Mouse (Mus musculus) embryonic facial prominence, embryonic 14.5 days (tissue): Measurements from ENCODE around the gene Prkar2a. TPM values are rescaled to one million over a fixed set of nuclear protein-coding genes. Genes with fewer than 3 reads are reported as not detected.

ENCODE experiments used
- ATAC-seq: fragments of 200-750 bp; cut with Nextera tagmentation; 2 replicates; pipeline ENCODE4 v1.8.0; 2017; ENCODE audit warnings: low read depth, moderate number of reproducible peaks, moderate TSS enrichment
- DNase-seq: peaks from one replicate; pipeline ENCODE4 v3.0.0-alpha.2; 2015; ENCODE audit warnings: low spot score
- H3K27ac ChIP-seq: fragments of 300-500 bp; sonication (generic); replicated peaks from 2 replicates; pipeline ENCODE4 v1.5.1; 2014; ENCODE audit warnings: low read depth, mild to moderate bottlenecking, low read length, moderate library complexity
- H3K27me3 ChIP-seq: fragments of 300-500 bp; sonication (generic); replicated peaks from 2 replicates; pipeline ENCODE4 v1.6.1; 2014; ENCODE audit warnings: low read length; ENCODE audit not compliant: control insufficient read depth, insufficient read depth
- H3K36me3 ChIP-seq: fragments of 300-500 bp; sonication (generic); 2 replicates; pipeline ENCODE4 v1.6.1; 2014; ENCODE audit warnings: low read length, mixed read lengths; ENCODE audit not compliant: control insufficient read depth, insufficient read depth
- H3K4me1 ChIP-seq: fragments of 300-500 bp; sonication (generic); 2 replicates; pipeline ENCODE4 v1.6.1; 2014; ENCODE audit warnings: antibody characterized with exemption, low read length; ENCODE audit not compliant: control insufficient read depth, insufficient read depth
- H3K4me2 ChIP-seq: fragments of 300-500 bp; sonication (generic); 2 replicates; pipeline ENCODE4 v1.6.1; 2014; ENCODE audit warnings: low read depth, mild to moderate bottlenecking, low read length, moderate library complexity, mixed read lengths
- H3K4me3 ChIP-seq: fragments of 300-500 bp; sonication (generic); 2 replicates; pipeline ENCODE4 v1.5.1; 2014; ENCODE audit warnings: low read depth, mild to moderate bottlenecking, low read length
- H3K9ac ChIP-seq: fragments of 300-500 bp; sonication (generic); 2 replicates; pipeline ENCODE4 v1.6.1; 2014; ENCODE audit warnings: low read depth, mild to moderate bottlenecking, low read length, moderate library complexity, mixed read lengths
- H3K9me3 ChIP-seq: fragments of 300-500 bp; sonication (generic); 2 replicates; pipeline ENCODE4 v1.6.1; 2016; ENCODE audit warnings: low read length; ENCODE audit not compliant: control insufficient read depth
- WGBS: fragments of 180-500 bp; shearing (Covaris S2); extraction: QIAGEN DNeasy Blood & Tissue Kit; methylation state at CpG from one replicate; pipeline ENCODE4 v1.1.7; 2014; 5-methylcytosine and 5-hydroxymethylcytosine counted together
- microRNA-seq: library from miRNA; unstranded; fragments of <30 nt; microRNA quantifications from one replicate; pipeline ENCODE4, GENCODE M21; 2016; ENCODE audit warnings: borderline number of aligned reads
- polyA plus RNA-seq: library from polyadenylated mRNA; unstranded; fragments of >200 nt; fragmentation: Nextera tagmentation; extraction: Ambion mirVana; gene quantifications from 2 replicates; pipeline ENCODE4 v1.2.1, GENCODE M21; 2014

Gene Prkar2a
- polyA plus RNA-seq, 1 experiment from 2014 or later, result 36.0 TPM

- Histone ChIP-seq H3K4me2 (no peak overlapping the region), H3K27me3 (no peaks in the 10 kb centered on the region), H3K9me3 (no peaks in the 10 kb centered on the region), H3K36me3 (peaks cover 86% of the 10 kb centered on the region), H3K4me1 (peaks cover 9% of the 10 kb centered on the region), H3K9ac (no peak overlapping the region), H3K4me3 (no peak overlapping the region), H3K27ac (no peak overlapping the region)
- 80% methylated on average over 3 of the region's 3 CpGs for WGBS
- DNase-seq, result no peak
- no peak for ATAC-seq
Measured at GRCm38 (mm10) chr9:108799564-108799963, 110.5 kb downstream of the Prkar2a start.

Small RNAs within 50 kb of the gene (microRNA-seq; reads per million reads assigned to microRNA genes)
- gene Gm26298, result not detected

Other genes with a start within 250 kb of the Prkar2a start
- 42.0 and 42.2 TPM in 2 replicates for gene Ccdc71, start 228.8 kb upstream of the Prkar2a start, polyA plus RNA-seq
- gene Klhdc8b, start 227.7 kb upstream of the Prkar2a start, polyA plus RNA-seq, result 23.7 and 27.6 TPM in 2 replicates
- gene Lamb2, start 209.6 kb upstream of the Prkar2a start, polyA plus RNA-seq, result 63.8 and 67.2 TPM in 2 replicates
- 57.6 and 57.8 TPM in 2 replicates for gene Usp19, start 198.7 kb upstream of the Prkar2a start, polyA plus RNA-seq
- gene Qars, start 181.6 kb upstream of the Prkar2a start, polyA plus RNA-seq, result 97.2 and 116 TPM in 2 replicates
- 110 and 126 TPM in 2 replicates for gene Qrich1, start 172.5 kb upstream of the Prkar2a start, polyA plus RNA-seq
- 173 and 202 TPM in 2 replicates for gene Impdh2, start 129.0 kb upstream of the Prkar2a start, polyA plus RNA-seq
- 59.6 and 61.9 TPM in 2 replicates for gene Ndufaf3, start 121.9 kb upstream of the Prkar2a start, polyA plus RNA-seq
- gene Dalrd3, start 119.4 kb upstream of the Prkar2a start, polyA plus RNA-seq, result 116 and 120 TPM in 2 replicates
- gene Wdr6, start 110.6 kb upstream of the Prkar2a start, polyA plus RNA-seq, result 78.9 and 91.1 TPM in 2 replicates
- gene P4htm, start 91.6 kb upstream of the Prkar2a start, polyA plus RNA-seq, result 7.4 and 7.8 TPM in 2 replicates
- gene Arih2, start 39.9 kb upstream of the Prkar2a start, polyA plus RNA-seq, result 36.4 and 39.5 TPM in 2 replicates
- 24.0 and 27.1 TPM in 2 replicates for gene Slc25a20, start 27.2 kb upstream of the Prkar2a start, polyA plus RNA-seq
- gene Ip6k2, start 94.5 kb downstream of the Prkar2a start, polyA plus RNA-seq, result 74.7 and 103 TPM in 2 replicates
- gene Nckipsd, start 119.1 kb downstream of the Prkar2a start, polyA plus RNA-seq, result 12.2 and 16.8 TPM in 2 replicates
- gene Celsr3, start 137.0 kb downstream of the Prkar2a start, polyA plus RNA-seq, result 0.66 and 0.70 TPM in 2 replicates
- gene Slc26a6, start 164.0 kb downstream of the Prkar2a start, polyA plus RNA-seq, result 14.3 and 15.4 TPM in 2 replicates
- not detected in 2 replicates for gene Tmem89, start 225.3 kb downstream of the Prkar2a start, polyA plus RNA-seq
- 454 and 456 TPM in 2 replicates for gene Uqcrc1, start 247.3 kb downstream of the Prkar2a start, polyA plus RNA-seq